Mouse (Mus musculus) T-helper 2 cell (primary cell): ENCODE measurements at regions not wholly inside any gene's neighbourhood (a gene's known extent, or its start where the extent isn't known, plus 50 kb on each side); places are given as distances from the start of the nearest gene placed in this dataset.

Experiments
- in situ Hi-C: fragments of 300-600 bp; cut with MboI, MseI; formaldehyde crosslinking; loops from one replicate; pipeline ENCODE4 v1.15.1; 2025; ENCODE audit warnings: high pct_unique_total_duplicates

DNA sequence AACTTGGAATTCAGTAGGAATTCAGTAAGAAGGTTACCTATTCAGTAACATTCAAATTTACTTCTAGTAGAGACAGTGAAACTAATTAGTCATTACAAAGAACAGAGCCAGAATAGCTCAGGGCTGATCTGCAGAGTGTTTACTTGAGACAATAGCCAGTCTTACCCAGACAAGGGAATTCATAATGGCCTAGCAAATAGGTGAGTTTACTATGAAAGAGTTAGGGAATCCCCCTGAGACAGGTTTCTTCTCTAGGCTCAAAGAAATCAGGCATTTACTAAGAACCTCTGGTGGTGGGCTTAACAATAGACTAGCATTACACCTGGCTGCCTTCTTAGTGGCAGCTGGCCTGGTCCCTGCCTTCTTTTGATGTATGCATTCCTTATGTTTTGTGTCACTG lies 650.1 kb upstream of the Epha5 start:
- in situ Hi-C loops = loop anchor here (25.0 kb wide), 1 partner anchor 655 kb away; the partner anchor contains the start of gene Epha5
